Mouse (Mus musculus): ENCODE measurements around the gene Rnf144a. TPM values are rescaled to one million over a fixed set of nuclear protein-coding genes. Genes with fewer than 3 reads are reported as not detected.

Gene Rnf144a
- total and polyA plus RNA-seq, 2 experiments from 2014 or later = 6.8 to 9.4 TPM

- H3K4me2 ChIP-seq (ENCODE audit: low read depth, low read length) = no peak overlapping the region
- H3K27me3 ChIP-seq (ENCODE audit: control insufficient read depth, insufficient read depth, low read length) = peaks cover 11% of the 10 kb centered on the region; the same call in 1 of the 2 replicates
- TF ChIP-seq EP300 (IDR thresholded peaks at IDR 0.05; ENCODE audit: low read depth) (no peak), CTCF (IDR thresholded peaks at IDR 0.05; ENCODE audit: low read depth) (no peak)
- H3K4me1 ChIP-seq (ENCODE audit: control insufficient read depth, insufficient read depth) = peaks cover 9% of the 10 kb centered on the region; the same call in 1 of the 2 replicates
- 68% methylated on average over 7 of the region's 7 CpGs for WGBS
- H3K36me3 ChIP-seq (replicated peaks; ENCODE audit: control insufficient read depth, insufficient read depth, low read length) = no peaks in the 10 kb centered on the region
- H3K27ac ChIP-seq (ENCODE audit: low read depth) = no peak overlapping the region
- no peak for DNase-seq (ENCODE audit: low spot score)
- no peaks in the 10 kb centered on the region for H3K9me3 ChIP-seq (replicated peaks; ENCODE audit: control insufficient read depth, low read length)
- no peak overlapping the region for H3K4me3 ChIP-seq (ENCODE audit: low read depth, low read length)
- H3K9ac ChIP-seq (replicated peaks; ENCODE audit: low read depth, low read length) = no peak overlapping the region
- ATAC-seq (ENCODE audit: insufficient read depth, low read depth) = no peak
These were observed 1.7 kb upstream of the Rnf144a start for GRCm38 (mm10) chr12:26416636-26417295.

- peaks cover 13% of the 10 kb centered on the region; the same call in 1 of the 2 replicates for H3K4me1 ChIP-seq (ENCODE audit: control insufficient read depth, insufficient read depth)
- H3K4me3 ChIP-seq (ENCODE audit: low read depth, low read length) = peak overlapping the region; percentile 82
- WGBS = under 1% methylated on average over 64 of the region's 64 CpGs
- peaks cover 9% of the 10 kb centered on the region; the same call in 1 of the 2 replicates for H3K27me3 ChIP-seq (ENCODE audit: control insufficient read depth, insufficient read depth, low read length)
- peak overlapping the region; percentile 68 for H3K4me2 ChIP-seq (ENCODE audit: low read depth, low read length)
- DNase-seq (ENCODE audit: low spot score) = no peak
- no peaks in the 10 kb centered on the region for H3K36me3 ChIP-seq (replicated peaks; ENCODE audit: control insufficient read depth, insufficient read depth, low read length)
- peak; percentile 71 for ATAC-seq (ENCODE audit: insufficient read depth, low read depth)
- no peaks in the 10 kb centered on the region for H3K9me3 ChIP-seq (replicated peaks; ENCODE audit: control insufficient read depth, low read length)
- peak overlapping the region; percentile 77 for H3K9ac ChIP-seq (replicated peaks; ENCODE audit: low read depth, low read length)
- H3K27ac ChIP-seq (ENCODE audit: low read depth) = peak overlapping the region; percentile 65
- TF ChIP-seq CTCF (IDR thresholded peaks at IDR 0.05; ENCODE audit: low read depth) (no peak), EP300 (IDR thresholded peaks at IDR 0.05; ENCODE audit: low read depth) (no peak)
These were observed 477 bp downstream of the Rnf144a start for GRCm38 (mm10) chr12:26414451-26415103.

- no peak for DNase-seq (ENCODE audit: low spot score)
- 51% methylated on average over 8 of the region's 8 CpGs for WGBS
- no peak for ATAC-seq (ENCODE audit: insufficient read depth, low read depth)
These were observed 1.1 kb downstream of the Rnf144a start for GRCm38 (mm10) chr12:26413961-26414411.

GRCm38 (mm10) chr12:26412802-26413201 is 2.3 kb downstream of the Rnf144a start:
- Histone ChIP-seq H3K36me3 (replicated peaks; ENCODE audit: control insufficient read depth, insufficient read depth, low read length) (no peaks in the 10 kb centered on the region), H3K9ac (replicated peaks; ENCODE audit: low read depth, low read length) (no peak overlapping the region; the same call in 1 of the 2 replicates), H3K4me2 (ENCODE audit: low read depth, low read length) (peak overlapping the region; percentile 68), H3K27ac (ENCODE audit: low read depth) (0 out of 2 replicates have a peak overlapping the region, but pooled peaks have one; percentile 47), H3K4me1 (ENCODE audit: control insufficient read depth, insufficient read depth) (peaks cover 19% of the 10 kb centered on the region; the same call in 1 of the 2 replicates), H3K9me3 (replicated peaks; ENCODE audit: control insufficient read depth, low read length) (no peaks in the 10 kb centered on the region), H3K4me3 (ENCODE audit: low read depth, low read length) (peak overlapping the region; percentile 82; the same call in 1 of the 2 replicates), H3K27me3 (ENCODE audit: control insufficient read depth, insufficient read depth, low read length) (peaks cover 12% of the 10 kb centered on the region; the same call in 1 of the 2 replicates)
- ATAC-seq (ENCODE audit: insufficient read depth, low read depth) (no peak), DNase-seq (ENCODE audit: low spot score) (no peak)
- TF ChIP-seq EP300 (IDR thresholded peaks at IDR 0.05; ENCODE audit: low read depth) (no peak), CTCF (IDR thresholded peaks at IDR 0.05; ENCODE audit: low read depth) (no peak)
- 66% methylated on average over 6 of the region's 6 CpGs for WGBS

More at GRCm38 (mm10) chr12:26413961-26414411, 1.1 kb downstream of the Rnf144a start:
- H3K9ac ChIP-seq (replicated peaks; ENCODE audit: low read depth, low read length) = peak overlapping the region; percentile 77
- peak overlapping the region; percentile 65 for H3K27ac ChIP-seq (ENCODE audit: low read depth)
- peak overlapping the region; percentile 82 for H3K4me3 ChIP-seq (ENCODE audit: low read depth, low read length)
- no peak for TF ChIP-seq EP300 (IDR thresholded peaks at IDR 0.05; ENCODE audit: low read depth)
- TF ChIP-seq CTCF (IDR thresholded peaks at IDR 0.05; ENCODE audit: low read depth) = no peak
- H3K4me1 ChIP-seq (ENCODE audit: control insufficient read depth, insufficient read depth) = peaks cover 19% of the 10 kb centered on the region; the same call in 1 of the 2 replicates
- H3K4me2 ChIP-seq (ENCODE audit: low read depth, low read length) = peak overlapping the region; percentile 68
- H3K27me3 ChIP-seq (ENCODE audit: control insufficient read depth, insufficient read depth, low read length) = peaks cover 9% of the 10 kb centered on the region; the same call in 1 of the 2 replicates
- no peaks in the 10 kb centered on the region for H3K36me3 ChIP-seq (replicated peaks; ENCODE audit: control insufficient read depth, insufficient read depth, low read length)
- H3K9me3 ChIP-seq (replicated peaks; ENCODE audit: control insufficient read depth, low read length) = no peaks in the 10 kb centered on the region

- DNase-seq (ENCODE audit: low spot score) (no peak), ATAC-seq (ENCODE audit: insufficient read depth, low read depth) (no peak)
- no peaks in the 10 kb centered on the region for H3K9me3 ChIP-seq (replicated peaks; ENCODE audit: control insufficient read depth, low read length)
- H3K27me3 ChIP-seq (ENCODE audit: control insufficient read depth, insufficient read depth, low read length) = peaks cover 12% of the 10 kb centered on the region; the same call in 1 of the 2 replicates
- H3K4me2 ChIP-seq (ENCODE audit: low read depth, low read length) = peak overlapping the region; percentile 68; the same call in 1 of the 2 replicates
- no peak overlapping the region for H3K9ac ChIP-seq (replicated peaks; ENCODE audit: low read depth, low read length)
- no peak overlapping the region for H3K27ac ChIP-seq (ENCODE audit: low read depth)
- WGBS = 35% methylated on average over 10 of the region's 10 CpGs
- peaks cover 19% of the 10 kb centered on the region; the same call in 1 of the 2 replicates for H3K4me1 ChIP-seq (ENCODE audit: control insufficient read depth, insufficient read depth)
- TF ChIP-seq CTCF (IDR thresholded peaks at IDR 0.05; ENCODE audit: low read depth) (no peak), EP300 (IDR thresholded peaks at IDR 0.05; ENCODE audit: low read depth) (no peak)
- no peak overlapping the region for H3K4me3 ChIP-seq (ENCODE audit: low read depth, low read length)
- H3K36me3 ChIP-seq (replicated peaks; ENCODE audit: control insufficient read depth, insufficient read depth, low read length) = no peaks in the 10 kb centered on the region
These were observed 3.1 kb downstream of the Rnf144a start for GRCm38 (mm10) chr12:26411841-26412450.
